Mouse (Mus musculus) thymus, adult 2 months (tissue): ENCODE data around the gene Ap3d1. TPM values are rescaled to one million over a fixed set of nuclear protein-coding genes. Genes with fewer than 3 reads are reported as not detected.

Experiments used
- DNase-seq: peaks from one replicate; pipeline ENCODE4 v3.0.0; 2021
- H3K27ac ChIP-seq: fragments of 200-500 bp; 2 replicates; pipeline ENCODE4 v1.5.1; 2012; ENCODE audit warnings: low read length, control low read depth; ENCODE audit not compliant: control insufficient read depth, insufficient read depth
- H3K27me3 ChIP-seq: fragments of 200-500 bp; 2 replicates; pipeline ENCODE4 v1.6.1; 2012; ENCODE audit warnings: mild to moderate bottlenecking, low read length, moderate library complexity, mixed read lengths; ENCODE audit not compliant: control insufficient read depth, insufficient read depth
- H3K36me3 ChIP-seq: fragments of 200-500 bp; 2 replicates; pipeline ENCODE4 v1.6.1; 2012; ENCODE audit warnings: mild to moderate bottlenecking, low read length, moderate library complexity; ENCODE audit not compliant: control insufficient read depth, insufficient read depth
- H3K4me1 ChIP-seq: fragments of 200-500 bp; replicated peaks from 2 replicates; pipeline ENCODE4 v1.6.1; 2012; ENCODE audit warnings: low read length; ENCODE audit not compliant: control insufficient read depth, insufficient read depth
- H3K4me3 ChIP-seq: fragments of 200-500 bp; 2 replicates; pipeline ENCODE4 v1.5.1; 2012; ENCODE audit warnings: mild to moderate bottlenecking, low read length, control low read depth, moderate library complexity; ENCODE audit not compliant: control insufficient read depth, insufficient read depth
- CTCF ChIP-seq: fragments of 200-500 bp; IDR thresholded peaks from 2 replicates; pipeline ENCODE4 v1.5.1; 2012; ENCODE audit warnings: mild to moderate bottlenecking, control low read depth, low read length, moderate library complexity, borderline replicate concordance; ENCODE audit not compliant: control insufficient read depth, poor library complexity, insufficient read depth; ENCODE audit errors: extremely low read depth
- POLR2A ChIP-seq: fragments of 200-500 bp; IDR thresholded peaks from 2 replicates; pipeline ENCODE4 v1.6.1; 2012; ENCODE audit warnings: mild to moderate bottlenecking, low read length, control low read depth, moderate library complexity; ENCODE audit not compliant: control insufficient read depth, poor library complexity, insufficient read depth; ENCODE audit errors: extremely low read depth
- WGBS: fragments of 180-500 bp; shearing (Covaris S2); methylation state at CpG from one replicate; pipeline ENCODE4 v1.1.7; 2018; 5-methylcytosine and 5-hydroxymethylcytosine counted together
- polyA plus RNA-seq: library from polyadenylated mRNA; depleted of rRNA; stranded (reverse); fragments of >200 nt; gene quantifications from 2 replicates; pipeline ENCODE4 v1.2.3, GENCODE M21; 2012

The Ap3d1 gene
- polyA plus RNA-seq, 1 experiment: 195 TPM

- Histone ChIP-seq H3K36me3 (peaks cover 30% of the 10 kb centered on the region), H3K27me3 (no peaks in the 10 kb centered on the region), H3K4me3 (peak overlapping the region; percentile 26), H3K27ac (peak overlapping the region; percentile 95), H3K4me1 (peaks cover 60% of the 10 kb centered on the region)
- TF ChIP-seq CTCF (no peak), POLR2A (no peak)
- 20% methylated on average over 14 of the region's 14 CpGs for whole genome bisulfite sequencing
- DNase-seq: peak; percentile 54
Observed at GRCm38 (mm10) chr10:80692249-80693165, 49.6 kb downstream of the Ap3d1 start.

DNA sequence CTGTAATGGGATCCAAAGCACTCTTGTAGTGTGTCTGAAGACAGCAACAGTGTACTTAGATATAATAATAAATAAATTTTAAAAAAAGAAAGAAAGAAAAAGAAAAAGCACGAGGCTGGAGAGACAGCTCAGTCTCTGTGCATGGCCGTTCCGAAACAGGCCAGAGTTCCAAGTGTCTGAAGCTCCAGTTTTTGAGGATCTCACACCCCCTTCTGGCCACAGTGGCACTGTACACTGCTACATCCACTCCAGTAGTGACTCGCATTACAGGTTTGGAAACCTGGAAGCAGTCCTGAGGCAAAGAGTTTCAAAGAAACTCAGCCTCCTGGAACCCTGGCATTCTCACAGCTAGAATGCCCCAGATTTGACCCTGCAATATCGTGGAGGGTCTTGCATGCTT is 54.2 kb downstream of the Ap3d1 start:
- Histone ChIP-seq H3K4me1 (peaks cover 34% of the 10 kb centered on the region), H3K4me3 (no peak overlapping the region), H3K27me3 (no peaks in the 10 kb centered on the region), H3K36me3 (peaks cover 58% of the 10 kb centered on the region), H3K27ac (no peak overlapping the region)
- no peak for TF ChIP-seq POLR2A
- peak; percentile 25; the same call in 1 of the 2 replicates for TF ChIP-seq CTCF
- peak; percentile 75 for DNase-seq
- WGBS: 62% methylated on average over 5 of the region's 5 CpGs

DNA sequence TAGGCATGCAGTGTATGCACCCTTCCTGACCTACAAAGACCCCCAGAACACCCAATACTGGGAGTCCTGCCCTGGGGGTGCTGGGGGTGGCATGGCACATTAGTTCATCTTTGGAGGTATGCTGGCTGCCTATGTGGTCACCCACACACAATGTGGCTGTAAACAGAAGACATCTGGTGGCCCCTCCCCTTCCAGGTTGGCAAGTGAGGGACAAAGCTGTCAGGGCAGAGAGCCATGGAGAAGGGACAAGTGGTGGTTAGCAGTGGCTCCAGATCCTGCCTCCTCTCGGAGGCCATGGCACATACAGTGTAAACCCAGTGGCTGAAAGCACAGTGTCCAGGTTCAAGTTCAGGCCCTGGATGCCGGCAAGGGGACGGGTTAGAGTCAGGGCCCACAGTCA is 55.4 kb downstream of the Ap3d1 start:
- no peak for DNase-seq
- peaks cover 32% of the 10 kb centered on the region for H3K4me1 ChIP-seq
- no peak overlapping the region for H3K27ac ChIP-seq
- H3K36me3 ChIP-seq: peaks cover 58% of the 10 kb centered on the region
- no peaks in the 10 kb centered on the region for H3K27me3 ChIP-seq
- 82% methylated on average over 3 of the region's 3 CpGs for WGBS
- TF ChIP-seq POLR2A (no peak), CTCF (no peak)
- no peak overlapping the region for H3K4me3 ChIP-seq

DNA sequence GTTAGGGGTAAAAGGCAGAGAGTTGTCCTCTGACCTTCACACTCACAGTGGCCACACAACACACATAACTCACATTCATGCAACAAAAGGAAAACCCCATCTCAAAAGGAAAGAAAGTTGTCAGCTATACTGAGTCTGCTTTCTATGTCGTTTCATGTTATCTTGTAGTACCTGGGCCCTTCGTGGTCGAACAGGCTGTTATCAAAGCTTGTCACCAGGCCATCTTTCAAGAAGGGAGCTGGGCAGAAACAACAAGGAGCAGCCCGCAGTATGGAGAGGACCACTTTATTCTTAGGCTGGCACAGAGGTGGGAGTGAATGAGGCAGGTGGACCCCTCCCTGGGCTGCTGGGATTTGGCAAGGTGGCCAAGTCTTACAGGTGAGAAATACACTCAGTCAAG is 57.1 kb downstream of the Ap3d1 start:
- Histone ChIP-seq H3K4me1 (peaks cover 36% of the 10 kb centered on the region), H3K27me3 (no peaks in the 10 kb centered on the region), H3K36me3 (peaks cover 45% of the 10 kb centered on the region), H3K4me3 (no peak overlapping the region), H3K27ac (no peak overlapping the region)
- DNase-seq: no peak
- TF ChIP-seq CTCF (no peak), POLR2A (no peak)
- 94% methylated on average over 4 of the region's 4 CpGs for WGBS

- no peak overlapping the region for H3K27ac ChIP-seq
- peaks cover 44% of the 10 kb centered on the region for H3K4me1 ChIP-seq
- WGBS: 46% methylated on average over 6 of the region's 6 CpGs
- TF ChIP-seq CTCF: peak; percentile 89
- no peak for TF ChIP-seq POLR2A
- peak; percentile 88 for DNase-seq
- H3K4me3 ChIP-seq: no peak overlapping the region
- peaks cover 37% of the 10 kb centered on the region for H3K36me3 ChIP-seq
- H3K27me3 ChIP-seq: no peaks in the 10 kb centered on the region
Observed at GRCm38 (mm10) chr10:80684214-80684613, 57.9 kb downstream of the Ap3d1 start.

DNA sequence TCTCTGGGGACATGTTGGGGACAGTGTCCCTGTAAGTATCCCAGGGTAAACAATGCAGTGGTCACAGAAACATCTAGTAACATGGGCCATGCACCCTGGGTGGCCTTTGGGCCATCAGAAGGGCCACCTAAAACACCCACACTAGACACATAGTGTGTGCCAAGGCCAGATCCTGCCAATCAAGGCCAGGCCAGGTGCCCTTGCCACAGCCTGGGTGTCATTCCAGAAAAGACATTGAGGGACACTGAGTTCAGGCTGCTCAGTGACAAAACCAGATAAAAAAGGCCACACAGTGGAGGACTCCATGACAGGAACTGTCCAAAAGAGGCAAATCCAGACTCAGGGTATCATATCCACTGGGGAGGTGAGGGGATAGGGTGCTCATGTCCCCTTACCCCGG is 58.4 kb downstream of the Ap3d1 start:
- no peak for DNase-seq
- no peaks in the 10 kb centered on the region for H3K27me3 ChIP-seq
- no peak overlapping the region for H3K4me3 ChIP-seq
- 92% methylated on average over 1 of the region's 1 CpGs for WGBS
- no peak for TF ChIP-seq CTCF
- TF ChIP-seq POLR2A: no peak
- H3K36me3 ChIP-seq: peaks cover 32% of the 10 kb centered on the region
- H3K4me1 ChIP-seq: peaks cover 49% of the 10 kb centered on the region
- no peak overlapping the region for H3K27ac ChIP-seq
